Mouse (Mus musculus) embryonic facial prominence, embryonic 14.5 days (tissue): ENCODE measurements around the gene Olfr933. TPM values are rescaled to one million over a fixed set of nuclear protein-coding genes. Genes with fewer than 3 reads are reported as not detected.

ENCODE experiments used
- polyA plus RNA-seq: library from polyadenylated mRNA; unstranded; fragments of >200 nt; fragmentation: Nextera tagmentation; extraction: Ambion mirVana; gene quantifications from 2 replicates; pipeline ENCODE4 v1.2.1, GENCODE M21; 2014

Gene Olfr933
- polyA plus RNA-seq, 1 experiment from 2014 or later: 0.10 TPM

Other genes starting within 250 kb of the Olfr933 start
- gene Olfr920, start 220.0 kb upstream of the Olfr933 start, polyA plus RNA-seq: 0.04 TPM in 1 of 2 replicates, not detected in the other
- not detected in 2 replicates for gene Olfr921, start 199.2 kb upstream of the Olfr933 start, polyA plus RNA-seq
- gene Olfr922, start 157.7 kb upstream of the Olfr933 start, polyA plus RNA-seq: not detected in 2 replicates
- 0.13 and 0.29 TPM in 2 replicates for gene Olfr923, start 145.8 kb upstream of the Olfr933 start, polyA plus RNA-seq
- gene Olfr924, start 127.9 kb upstream of the Olfr933 start, polyA plus RNA-seq: not detected in 2 replicates
- gene Olfr26, start 117.3 kb upstream of the Olfr933 start, polyA plus RNA-seq: not detected in 2 replicates
- not detected in 2 replicates for gene Olfr926, start 95.2 kb upstream of the Olfr933 start, polyA plus RNA-seq
- 0.13 TPM in 1 of 2 replicates, not detected in the other for gene Olfr930, start 42.5 kb upstream of the Olfr933 start, polyA plus RNA-seq
- gene Olfr934, start 16.0 kb downstream of the Olfr933 start, polyA plus RNA-seq: not detected in 2 replicates
- 0.10 TPM in 1 of 2 replicates, not detected in the other for gene Olfr935, start 27.4 kb downstream of the Olfr933 start, polyA plus RNA-seq
- 0.20 TPM in 1 of 2 replicates, not detected in the other for gene Olfr146, start 51.1 kb downstream of the Olfr933 start, polyA plus RNA-seq
- not detected in 2 replicates for gene Olfr937, start 92.6 kb downstream of the Olfr933 start, polyA plus RNA-seq
- not detected in 2 replicates for gene Olfr938, start 106.6 kb downstream of the Olfr933 start, polyA plus RNA-seq
- gene Olfr27, start 155.8 kb downstream of the Olfr933 start, polyA plus RNA-seq: not detected in 2 replicates
- not detected in 2 replicates for gene Olfr943, start 194.0 kb downstream of the Olfr933 start, polyA plus RNA-seq
- gene Olfr944, start 229.6 kb downstream of the Olfr933 start, polyA plus RNA-seq: 0.13 TPM in 1 of 2 replicates, not detected in the other